Mouse (Mus musculus) hindbrain, embryonic 12.5 days (tissue): ENCODE measurements around the gene Rcc2. TPM values are rescaled to one million over a fixed set of nuclear protein-coding genes. Genes with fewer than 3 reads are reported as not detected.

Source experiments
- ATAC-seq: fragments of 200-750 bp; cut with Nextera tagmentation; 2 replicates; pipeline ENCODE4 v1.8.0; 2017; ENCODE audit warnings: moderate TSS enrichment; ENCODE audit not compliant: low FRiP score
- H3K27ac ChIP-seq: fragments of 300-500 bp; sonication (generic); 2 replicates; pipeline ENCODE4 v1.5.1; 2016; ENCODE audit warnings: mild to moderate bottlenecking
- H3K27me3 ChIP-seq: fragments of 300-500 bp; sonication (generic); 2 replicates; pipeline ENCODE4 v1.6.1; 2016; ENCODE audit warnings: mild to moderate bottlenecking
- H3K36me3 ChIP-seq: fragments of 300-500 bp; sonication (generic); 2 replicates; pipeline ENCODE4 v1.6.1; 2016; ENCODE audit warnings: mild to moderate bottlenecking
- H3K4me1 ChIP-seq: fragments of 300-500 bp; sonication (generic); 2 replicates; pipeline ENCODE4 v1.6.1; 2016
- H3K4me2 ChIP-seq: fragments of 300-500 bp; sonication (generic); replicated peaks from 2 replicates; pipeline ENCODE4 v1.6.1; 2016; ENCODE audit warnings: mild to moderate bottlenecking
- H3K4me3 ChIP-seq: fragments of 300-500 bp; sonication (generic); 2 replicates; pipeline ENCODE4 v1.5.1; 2016; ENCODE audit warnings: mild to moderate bottlenecking
- H3K9ac ChIP-seq: fragments of 300-500 bp; sonication (generic); 2 replicates; pipeline ENCODE4 v1.6.1; 2016; ENCODE audit warnings: mild to moderate bottlenecking, moderate library complexity
- H3K9me3 ChIP-seq: fragments of 300-500 bp; sonication (generic); replicated peaks from 2 replicates; pipeline ENCODE4 v1.6.1; 2016; ENCODE audit warnings: mild to moderate bottlenecking
- WGBS: fragments of 180-500 bp; shearing (Covaris S2); methylation state at CpG from one replicate; pipeline ENCODE4 v1.1.7; 2016; 5-methylcytosine and 5-hydroxymethylcytosine counted together
- polyA plus RNA-seq: library from polyadenylated mRNA; unstranded; fragments of >200 nt; fragmentation: Nextera tagmentation; extraction: Ambion mirVana; gene quantifications from 2 replicates; pipeline ENCODE4 v1.2.1, GENCODE M21; 2016

Gene Rcc2
- polyA plus RNA-seq, 1 experiment from 2014 or later = 97.8 TPM

GRCm38 (mm10) chr4:140703636-140704035, 3.3 kb downstream of the Rcc2 start:
- peak overlapping the region; percentile 98 for H3K27ac ChIP-seq
- peaks cover 34% of the 10 kb centered on the region for H3K36me3 ChIP-seq
- peaks cover 21% of the 10 kb centered on the region for H3K27me3 ChIP-seq
- ATAC-seq = no peak
- peak overlapping the region; percentile 96 for H3K9ac ChIP-seq
- H3K9me3 ChIP-seq = no peaks in the 10 kb centered on the region
- WGBS = 5% methylated on average over 8 of the region's 8 CpGs
- peak overlapping the region; percentile 82 for H3K4me3 ChIP-seq
- peak overlapping the region; percentile 60 for H3K4me2 ChIP-seq
- H3K4me1 ChIP-seq = peaks cover 45% of the 10 kb centered on the region

DNA sequence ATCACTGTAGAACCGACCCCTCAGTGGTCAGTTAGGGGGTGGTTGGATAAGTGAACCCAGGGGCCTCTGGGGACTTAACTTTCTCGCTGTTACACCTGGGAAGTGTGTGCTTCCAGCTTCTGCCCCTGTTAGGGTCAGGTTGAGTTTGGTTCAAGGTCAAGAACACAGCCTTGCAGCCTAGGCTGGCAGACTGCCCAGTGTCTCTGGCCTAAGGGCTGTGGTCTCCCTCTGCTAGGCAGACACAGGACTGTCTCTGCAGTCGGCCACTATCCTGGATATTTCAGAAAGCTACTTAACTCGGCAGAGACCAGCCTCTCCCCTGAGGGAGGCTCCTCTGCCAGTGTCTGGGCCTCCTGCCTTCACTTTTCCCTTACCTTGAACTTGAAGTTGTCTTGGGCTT, 3.8 kb downstream of the Rcc2 start:
- WGBS = 31% methylated on average over 4 of the region's 4 CpGs
- H3K27ac ChIP-seq = peak overlapping the region; percentile 98
- H3K36me3 ChIP-seq = peaks cover 39% of the 10 kb centered on the region

GRCm38 (mm10) chr4:140707615-140708014, 7.3 kb downstream of the Rcc2 start:
- Histone ChIP-seq H3K27me3 (no peaks in the 10 kb centered on the region), H3K4me1 (peaks cover 42% of the 10 kb centered on the region), H3K4me3 (no peak overlapping the region), H3K9ac (no peak overlapping the region), H3K27ac (no peak overlapping the region), H3K9me3 (no peaks in the 10 kb centered on the region), H3K4me2 (no peak overlapping the region), H3K36me3 (peaks cover 72% of the 10 kb centered on the region)
- 90% methylated on average over 4 of the region's 4 CpGs for WGBS
- ATAC-seq = no peak

More for the DNA sequence above, 3.8 kb downstream of the Rcc2 start:
- no peak for ATAC-seq
- peak overlapping the region; percentile 82 for H3K4me3 ChIP-seq
- peaks cover 16% of the 10 kb centered on the region for H3K27me3 ChIP-seq
- H3K9ac ChIP-seq = peak overlapping the region; percentile 96
- peaks cover 48% of the 10 kb centered on the region for H3K4me1 ChIP-seq
- no peaks in the 10 kb centered on the region for H3K9me3 ChIP-seq
- H3K4me2 ChIP-seq = peak overlapping the region; percentile 60

DNA sequence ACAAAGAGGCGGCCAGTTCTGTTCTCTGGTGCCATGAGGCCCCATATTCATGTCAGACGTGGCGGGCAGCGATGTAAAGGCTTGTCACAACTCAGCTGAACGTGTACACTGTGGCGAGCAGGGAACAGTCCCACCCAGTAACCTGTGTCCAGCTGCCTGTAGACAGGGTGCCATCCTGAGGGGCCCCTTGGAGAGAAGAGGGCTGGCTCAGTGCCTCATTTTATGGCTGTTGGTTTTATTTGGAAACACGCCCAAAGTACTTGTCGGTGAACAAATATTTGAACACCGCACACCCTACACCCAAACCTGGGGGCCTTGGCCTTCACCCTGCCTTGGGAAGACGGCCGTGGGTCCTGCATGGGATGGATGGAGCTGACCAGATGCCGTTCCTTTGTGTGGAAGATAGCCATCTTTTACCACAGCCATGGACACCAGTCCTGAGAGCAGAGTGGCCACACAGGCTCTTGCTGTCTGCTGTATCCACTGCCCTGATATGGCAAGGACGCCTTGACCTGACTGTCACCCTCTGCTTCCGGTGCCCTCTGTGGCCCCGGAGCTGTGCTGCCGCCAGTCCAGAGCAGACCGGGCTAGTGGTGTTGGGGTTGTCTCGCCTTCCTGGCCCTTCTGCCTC, 8.1 kb downstream of the Rcc2 start:
- H3K27me3 ChIP-seq = no peaks in the 10 kb centered on the region
- peaks cover 45% of the 10 kb centered on the region for H3K4me1 ChIP-seq
- no peaks in the 10 kb centered on the region for H3K9me3 ChIP-seq
- H3K9ac ChIP-seq = no peak overlapping the region
- ATAC-seq = no peak
- peaks cover 80% of the 10 kb centered on the region for H3K36me3 ChIP-seq
- H3K4me2 ChIP-seq = no peak overlapping the region
- peak overlapping the region; percentile 44; the same call in 1 of the 2 replicates for H3K27ac ChIP-seq
- WGBS = 88% methylated on average over 18 of the region's 18 CpGs
- no peak overlapping the region for H3K4me3 ChIP-seq

GRCm38 (mm10) chr4:140709111-140709510, 8.8 kb downstream of the Rcc2 start:
- H3K27me3 ChIP-seq = no peaks in the 10 kb centered on the region
- 75% methylated on average over 7 of the region's 7 CpGs for WGBS
- peaks cover 83% of the 10 kb centered on the region for H3K36me3 ChIP-seq
- H3K4me2 ChIP-seq = no peak overlapping the region
- no peak for ATAC-seq
- H3K9ac ChIP-seq = no peak overlapping the region
- H3K9me3 ChIP-seq = no peaks in the 10 kb centered on the region
- no peak overlapping the region for H3K4me3 ChIP-seq
- peak overlapping the region; percentile 44; the same call in 1 of the 2 replicates for H3K27ac ChIP-seq
- H3K4me1 ChIP-seq = peaks cover 45% of the 10 kb centered on the region

- Histone ChIP-seq H3K9ac (no peak overlapping the region), H3K9me3 (no peaks in the 10 kb centered on the region), H3K4me3 (no peak overlapping the region), H3K4me1 (peaks cover 45% of the 10 kb centered on the region), H3K4me2 (no peak overlapping the region), H3K27ac (no peak overlapping the region), H3K27me3 (no peaks in the 10 kb centered on the region), H3K36me3 (peaks cover 86% of the 10 kb centered on the region)
- ATAC-seq = no peak
- 85% methylated on average over 10 of the region's 10 CpGs for WGBS
Measured at GRCm38 (mm10) chr4:140709617-140710016, 9.3 kb downstream of the Rcc2 start.

GRCm38 (mm10) chr4:140710781-140711180, 10.4 kb downstream of the Rcc2 start:
- H3K4me1 ChIP-seq = peaks cover 42% of the 10 kb centered on the region
- no peak overlapping the region for H3K4me2 ChIP-seq
- 79% methylated on average over 10 of the region's 10 CpGs for WGBS
- H3K27me3 ChIP-seq = no peaks in the 10 kb centered on the region
- H3K9me3 ChIP-seq = no peaks in the 10 kb centered on the region
- H3K9ac ChIP-seq = no peak overlapping the region
- peaks cover 92% of the 10 kb centered on the region for H3K36me3 ChIP-seq
- no peak overlapping the region for H3K27ac ChIP-seq
- no peak for ATAC-seq
- H3K4me3 ChIP-seq = no peak overlapping the region

- no peak for ATAC-seq
- Histone ChIP-seq H3K9ac (no peak overlapping the region), H3K27me3 (no peaks in the 10 kb centered on the region), H3K36me3 (peaks cover 92% of the 10 kb centered on the region), H3K4me3 (no peak overlapping the region), H3K9me3 (no peaks in the 10 kb centered on the region), H3K4me1 (peaks cover 41% of the 10 kb centered on the region), H3K4me2 (no peak overlapping the region), H3K27ac (0 out of 2 replicates have a peak overlapping the region, but pooled peaks have one; percentile 19)
- WGBS = 83% methylated on average over 5 of the region's 5 CpGs
Measured at GRCm38 (mm10) chr4:140711360-140711759, 11.0 kb downstream of the Rcc2 start.

GRCm38 (mm10) chr4:140713480-140714365, 13.4 kb downstream of the Rcc2 start:
- Histone ChIP-seq H3K9ac (no peak overlapping the region), H3K4me1 (peaks cover 30% of the 10 kb centered on the region), H3K27me3 (no peaks in the 10 kb centered on the region), H3K4me2 (no peak overlapping the region), H3K9me3 (no peaks in the 10 kb centered on the region), H3K27ac (peak overlapping the region; percentile 65), H3K36me3 (peaks cover 94% of the 10 kb centered on the region), H3K4me3 (no peak overlapping the region)
- peak; percentile 87 for ATAC-seq
- whole genome bisulfite sequencing = 44% methylated on average over 29 of the region's 29 CpGs

DNA sequence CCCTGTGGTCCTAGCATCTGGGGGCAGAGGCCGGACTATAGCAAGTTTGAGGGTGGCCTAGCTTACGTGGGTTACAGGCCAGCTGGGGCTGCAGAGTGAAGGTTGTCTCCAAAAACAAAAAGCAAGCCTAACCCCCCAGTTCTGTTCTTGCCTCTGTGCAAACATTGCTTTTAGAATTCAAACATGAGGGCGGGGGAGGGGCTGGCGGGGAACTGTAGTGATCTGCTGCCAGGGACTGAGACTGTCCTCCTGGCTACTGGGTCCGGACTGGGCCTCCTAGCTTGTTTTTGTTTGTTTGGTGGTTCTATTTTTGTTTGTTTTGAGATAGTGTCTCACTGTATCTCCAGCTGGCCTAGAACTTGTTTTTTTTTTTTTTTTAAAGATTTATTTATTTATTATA, 14.2 kb downstream of the Rcc2 start:
- Histone ChIP-seq H3K9ac (no peak overlapping the region), H3K27ac (peak overlapping the region; percentile 62), H3K9me3 (no peaks in the 10 kb centered on the region), H3K4me3 (no peak overlapping the region), H3K36me3 (peaks cover 93% of the 10 kb centered on the region), H3K4me2 (no peak overlapping the region), H3K27me3 (no peaks in the 10 kb centered on the region), H3K4me1 (peaks cover 28% of the 10 kb centered on the region)
- ATAC-seq = no peak; the same call in 1 of the 2 replicates
- 85% methylated on average over 5 of the region's 5 CpGs for WGBS

DNA sequence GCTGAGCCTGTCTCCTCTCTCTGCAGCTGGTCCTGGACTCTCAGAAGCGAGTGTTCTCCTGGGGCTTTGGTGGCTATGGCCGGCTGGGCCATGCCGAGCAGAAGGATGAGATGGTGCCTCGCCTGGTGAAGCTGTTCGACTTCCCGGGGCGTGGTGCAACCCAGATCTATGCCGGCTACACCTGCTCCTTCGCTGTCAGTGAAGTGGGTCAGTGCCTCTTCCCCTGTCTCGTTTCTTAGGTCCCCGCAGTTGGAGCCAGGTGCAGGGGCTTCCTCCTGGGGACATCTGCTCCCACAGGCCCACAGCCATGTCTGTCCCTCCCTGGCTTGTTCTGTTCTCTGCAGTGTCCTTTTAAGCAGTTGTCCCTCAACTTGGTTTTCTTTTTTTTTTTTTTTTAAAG, 16.7 kb downstream of the Rcc2 start:
- H3K36me3 ChIP-seq = peaks cover 95% of the 10 kb centered on the region
- 92% methylated on average over 11 of the region's 11 CpGs for WGBS
- H3K27ac ChIP-seq = no peak overlapping the region
- H3K4me1 ChIP-seq = peaks cover 26% of the 10 kb centered on the region
- H3K9ac ChIP-seq = no peak overlapping the region
- H3K4me3 ChIP-seq = no peak overlapping the region
- H3K9me3 ChIP-seq = no peaks in the 10 kb centered on the region
- no peak overlapping the region for H3K4me2 ChIP-seq
- H3K27me3 ChIP-seq = no peaks in the 10 kb centered on the region
- no peak for ATAC-seq

DNA sequence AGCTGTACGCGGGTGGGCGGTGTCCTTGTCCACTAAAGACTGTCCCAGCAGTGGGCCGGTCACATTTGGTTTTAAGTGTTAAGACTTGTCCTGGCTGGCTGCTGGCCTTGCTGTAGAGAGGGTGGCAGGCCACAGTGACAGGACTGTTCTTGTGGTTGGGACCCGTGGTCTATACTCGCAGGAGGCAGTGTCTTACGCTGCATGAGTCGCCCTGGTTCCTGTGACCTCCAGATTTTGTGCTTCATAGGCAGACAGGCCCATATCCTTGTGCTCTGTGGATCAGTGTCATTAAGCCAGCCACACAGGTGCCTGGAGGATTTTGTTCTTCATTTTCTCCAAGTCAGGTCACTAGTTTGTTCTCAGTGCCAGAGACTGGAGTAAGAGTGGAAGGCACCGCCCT, 18.1 kb downstream of the Rcc2 start:
- Histone ChIP-seq H3K9ac (no peak overlapping the region), H3K4me1 (peaks cover 12% of the 10 kb centered on the region), H3K4me2 (no peak overlapping the region), H3K4me3 (no peak overlapping the region), H3K27me3 (no peaks in the 10 kb centered on the region), H3K9me3 (no peaks in the 10 kb centered on the region), H3K27ac (no peak overlapping the region), H3K36me3 (peaks cover 94% of the 10 kb centered on the region)
- 97% methylated on average over 9 of the region's 9 CpGs for WGBS
- no peak for ATAC-seq
